Mouse (Mus musculus) spleen, adult 2 months (tissue): ENCODE measurements around the gene Apaf1.

Experiments
- CTCF ChIP-seq: fragments of 200-500 bp; IDR thresholded peaks from 2 replicates; pipeline ENCODE4 v1.5.1; 2011; ENCODE audit warnings: mild to moderate bottlenecking, inconsistent platforms; ENCODE audit not compliant: insufficient read depth, insufficient read length, insufficient replicate concordance; ENCODE audit errors: extremely low read depth
- POLR2A ChIP-seq: fragments of 200-500 bp; IDR thresholded peaks from 2 replicates; pipeline ENCODE4 v1.6.1; 2011; ENCODE audit warnings: low read depth, low read length, inconsistent platforms

- no peak for TF ChIP-seq CTCF
- TF ChIP-seq POLR2A, result no peak
Observed at GRCm38 (mm10) chr10:90966821-90967220, 115.7 kb downstream of the Apaf1 start.
